Mouse (Mus musculus) heart, postnatal 4 days (tissue): ENCODE data around the gene Fbxo27. TPM values are rescaled to one million over a fixed set of nuclear protein-coding genes. Genes with fewer than 3 reads are reported as not detected.
"Not testable (repeated sequence)": the region's sequence is repeated elsewhere in the genome, so short reads cannot be mapped to it uniquely, and the experiment has no call there.

Experiments
- DNase-seq: peaks from one replicate; pipeline ENCODE4 v3.0.0; 2021
- total RNA-seq, 2 experiments: library from RNA; stranded (reverse); gene quantifications; 2 replicates each; pipeline ENCODE4 v1.2.3; 2021

Gene Fbxo27
- 1 to 10 TPM; 2.2 TPM for total RNA-seq

DNA sequence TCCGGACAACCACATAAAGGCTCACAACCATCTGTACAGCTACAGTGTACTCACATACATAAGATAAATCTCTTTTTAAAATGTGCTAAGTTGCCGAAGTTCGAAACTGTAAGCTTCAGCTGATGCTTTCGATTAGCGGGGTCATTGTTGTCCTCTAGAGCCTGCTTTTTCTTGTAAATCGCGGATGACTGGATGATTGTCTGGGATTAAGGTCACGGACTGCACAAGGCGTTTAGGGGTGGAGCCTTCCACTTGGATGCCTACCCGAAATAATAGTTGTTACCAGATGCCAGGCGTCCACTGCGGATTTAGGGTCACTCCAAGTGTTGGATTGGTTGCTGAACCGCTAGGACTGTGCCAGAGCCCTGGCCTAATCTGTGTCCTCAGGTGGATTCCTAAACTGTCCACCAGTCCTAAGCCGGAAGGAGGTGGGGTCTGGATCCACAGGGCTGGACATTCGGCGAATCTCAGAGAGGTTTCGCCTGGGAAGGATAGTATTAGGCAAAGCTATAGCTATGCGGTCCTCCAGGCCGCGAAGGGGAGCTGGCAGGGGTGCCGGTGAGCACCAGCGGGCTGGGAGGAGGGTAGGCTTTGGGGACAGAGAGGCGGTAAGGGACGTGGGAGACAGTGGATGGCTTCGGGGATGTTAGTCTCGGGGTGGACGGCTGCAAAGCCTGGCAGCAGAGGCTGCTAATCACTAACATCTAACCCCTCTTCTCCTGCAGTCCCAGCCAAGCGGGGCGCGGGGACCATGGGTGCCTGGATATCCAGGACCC lies at the start of gene Fbxo27:
Gene Fbxo27, plus strand, starts transcription at position 305 of the 776 bp plus-strand sequence.
- DNase-seq = peak; percentile 7

DNA sequence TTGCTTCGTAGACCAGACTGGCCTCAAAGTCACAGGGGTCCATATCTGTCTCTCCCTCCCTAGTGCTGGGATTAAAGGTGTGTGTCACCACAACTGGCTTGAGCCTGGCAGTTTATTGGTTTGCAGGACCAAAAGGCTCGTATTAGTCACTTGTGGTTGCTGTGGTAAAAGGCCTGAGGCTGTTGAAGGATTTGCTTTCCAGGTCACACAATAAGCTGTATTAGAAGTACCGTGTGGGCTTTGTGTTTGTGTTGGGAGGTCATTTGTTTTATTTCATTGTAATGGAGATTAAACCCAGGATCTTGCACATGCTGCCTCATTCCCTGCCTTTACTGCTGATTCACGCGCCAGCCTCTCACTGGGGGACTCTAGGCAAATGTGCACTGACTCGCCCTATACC lies 47.3 kb upstream of the Fbxo27 start:
- no peak for DNase-seq

DNA sequence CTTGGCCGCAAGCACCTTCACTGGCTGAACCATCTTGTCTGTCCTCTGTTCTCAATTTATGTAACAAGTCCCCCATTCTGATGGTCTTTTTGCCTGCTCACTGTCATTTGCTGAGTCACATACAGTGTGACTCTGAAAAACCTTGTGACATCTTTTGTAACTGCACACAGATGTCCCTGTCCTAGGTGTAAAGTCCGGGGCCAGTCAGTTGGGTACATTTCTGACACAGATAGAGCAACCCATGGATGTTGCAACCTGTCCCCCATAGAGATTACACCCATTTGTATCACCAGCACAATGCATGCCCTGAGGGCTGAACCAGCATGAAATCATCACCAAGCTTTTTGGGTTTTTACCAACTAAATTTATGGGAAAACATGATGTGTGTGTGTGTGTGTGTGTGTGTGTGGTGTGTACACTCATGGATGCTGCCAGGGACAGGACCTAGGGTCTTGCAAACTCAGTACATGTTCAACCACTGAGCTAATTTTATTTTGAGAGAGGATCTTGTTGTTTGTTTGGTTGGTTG lies 46.6 kb upstream of the Fbxo27 start:
- no peak for DNase-seq

- DNase-seq = no peak
Measured at GRCm38 (mm10) chr7:28647016-28647415, 45.6 kb upstream of the Fbxo27 start.

DNA sequence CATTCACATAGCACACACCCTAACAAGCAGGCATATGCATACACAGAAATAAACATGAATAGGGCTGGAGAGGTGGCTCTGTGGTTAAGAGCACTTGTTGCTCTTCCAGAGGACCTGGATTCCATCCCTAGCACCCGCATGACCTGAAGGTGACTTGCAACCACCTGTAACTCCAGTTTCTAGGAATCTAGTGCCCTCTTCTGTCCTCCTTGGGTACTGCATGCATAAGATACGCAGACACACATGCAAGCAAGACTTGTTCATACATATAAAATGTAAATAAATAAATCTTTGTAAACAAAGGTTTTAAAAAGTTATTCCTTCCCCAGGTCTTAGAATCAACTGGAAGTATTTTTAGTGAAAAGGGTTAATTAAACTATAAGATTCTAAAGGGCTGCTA lies 41.5 kb upstream of the Fbxo27 start:
- DNase-seq = no peak

DNA sequence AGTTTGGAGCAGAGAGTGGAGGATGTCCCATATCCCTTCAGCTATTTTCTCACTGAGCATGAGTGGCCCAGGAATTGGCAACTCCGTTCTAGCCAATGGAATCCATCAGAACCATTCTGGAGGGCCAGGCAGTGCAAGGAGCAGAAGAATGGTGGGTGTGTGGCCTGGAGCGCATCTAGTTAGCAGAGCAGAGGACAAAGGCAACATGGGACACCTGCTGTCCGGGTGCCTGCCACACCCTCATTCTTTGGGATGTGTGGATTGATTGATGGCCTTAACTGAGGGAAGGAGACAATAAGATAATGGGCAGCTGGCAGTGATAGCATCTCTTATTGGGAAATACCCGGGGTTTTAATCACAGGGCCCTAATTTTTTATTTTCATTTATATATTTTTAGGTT lies 36.2 kb upstream of the Fbxo27 start:
- DNase-seq = no peak

- DNase-seq = no peak
Measured at GRCm38 (mm10) chr7:28665620-28666579, 26.7 kb upstream of the Fbxo27 start.

- DNase-seq = no peak
Measured at GRCm38 (mm10) chr7:28671172-28671571, 21.5 kb upstream of the Fbxo27 start.

GRCm38 (mm10) chr7:28672276-28672675 lies 20.4 kb upstream of the Fbxo27 start:
- no peak for DNase-seq

DNA sequence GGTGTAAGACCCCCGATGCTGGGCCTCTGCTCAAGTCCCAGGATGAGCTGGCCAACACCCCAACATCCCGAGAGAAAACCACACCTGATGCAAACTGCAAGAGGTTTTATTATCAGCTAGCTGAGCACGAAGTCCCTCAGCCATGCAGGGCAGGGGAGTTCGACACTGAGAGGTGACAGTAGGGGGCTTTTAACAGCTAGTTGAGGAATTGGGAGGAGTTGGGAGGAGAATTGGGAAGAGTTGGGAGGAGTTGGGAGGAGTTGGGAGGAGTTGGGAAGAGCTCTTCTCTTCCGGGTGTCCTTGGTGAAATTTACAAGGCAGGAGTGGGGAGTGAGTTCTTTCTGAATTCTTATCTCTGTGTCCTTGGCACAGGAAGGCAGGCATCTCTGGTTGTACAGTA lies 19.9 kb upstream of the Fbxo27 start:
- DNase-seq = not testable (repeated sequence)

- no peak for DNase-seq
Measured at GRCm38 (mm10) chr7:28674994-28675393, 17.7 kb upstream of the Fbxo27 start.

DNA sequence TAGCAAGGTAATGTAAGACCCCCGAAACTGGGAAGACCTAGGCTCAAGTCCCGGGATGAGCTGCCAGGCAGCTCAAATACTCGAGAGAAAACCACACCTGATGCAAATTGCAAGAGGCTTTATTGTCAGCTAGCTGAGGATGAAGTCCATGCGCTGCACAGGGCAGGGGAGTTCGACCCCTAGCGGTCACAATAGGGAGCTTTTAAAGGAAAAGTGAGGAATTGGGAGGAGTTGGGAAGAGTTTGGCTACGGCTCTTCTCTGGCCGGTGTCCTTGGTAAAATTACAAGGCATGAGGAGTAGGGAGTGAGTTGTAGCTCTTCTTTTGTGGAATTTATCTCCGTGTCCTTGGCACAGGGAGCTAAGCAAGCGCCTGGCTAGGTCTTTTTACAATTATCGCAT lies 16.9 kb upstream of the Fbxo27 start:
- peak; percentile 27 for DNase-seq

DNA sequence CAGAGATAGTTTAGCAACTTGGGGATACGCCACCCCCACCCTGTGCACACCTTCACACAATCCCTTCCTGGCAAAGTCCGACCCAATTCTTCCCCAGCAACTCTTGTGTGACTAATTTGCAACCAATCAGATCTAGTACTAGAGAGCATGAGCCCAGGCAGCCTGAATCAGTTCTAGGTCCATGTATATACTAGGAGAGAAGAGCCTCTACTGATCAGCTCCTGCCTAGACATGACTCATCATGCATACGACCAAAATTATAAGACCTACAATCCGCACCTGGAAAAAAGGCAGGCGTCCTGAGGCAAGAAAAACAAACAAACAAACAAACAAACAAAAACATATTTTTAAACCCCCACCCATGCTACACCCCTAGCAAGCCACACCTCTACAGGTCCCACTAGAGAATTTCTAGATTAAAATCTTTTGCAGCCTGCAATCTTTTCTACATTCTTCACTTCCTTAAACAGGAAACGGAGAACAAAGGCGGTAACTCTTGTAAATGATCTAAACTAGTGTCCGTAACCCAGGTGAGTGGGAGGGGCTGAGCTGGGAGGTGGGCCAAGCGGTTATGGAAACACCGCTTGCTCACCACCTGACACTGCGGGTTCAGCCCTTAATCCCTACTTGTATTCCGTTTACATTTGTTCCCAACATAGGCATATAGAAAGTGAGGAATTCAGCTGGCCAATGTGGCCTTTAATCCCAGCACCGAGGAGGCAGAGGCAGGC lies 15.7 kb upstream of the Fbxo27 start:
- DNase-seq = no peak

- no peak for DNase-seq
Measured at GRCm38 (mm10) chr7:28677624-28678023, 15.0 kb upstream of the Fbxo27 start.

GRCm38 (mm10) chr7:28691075-28691474 lies 1.6 kb upstream of the Fbxo27 start:
- DNase-seq = no peak

DNA sequence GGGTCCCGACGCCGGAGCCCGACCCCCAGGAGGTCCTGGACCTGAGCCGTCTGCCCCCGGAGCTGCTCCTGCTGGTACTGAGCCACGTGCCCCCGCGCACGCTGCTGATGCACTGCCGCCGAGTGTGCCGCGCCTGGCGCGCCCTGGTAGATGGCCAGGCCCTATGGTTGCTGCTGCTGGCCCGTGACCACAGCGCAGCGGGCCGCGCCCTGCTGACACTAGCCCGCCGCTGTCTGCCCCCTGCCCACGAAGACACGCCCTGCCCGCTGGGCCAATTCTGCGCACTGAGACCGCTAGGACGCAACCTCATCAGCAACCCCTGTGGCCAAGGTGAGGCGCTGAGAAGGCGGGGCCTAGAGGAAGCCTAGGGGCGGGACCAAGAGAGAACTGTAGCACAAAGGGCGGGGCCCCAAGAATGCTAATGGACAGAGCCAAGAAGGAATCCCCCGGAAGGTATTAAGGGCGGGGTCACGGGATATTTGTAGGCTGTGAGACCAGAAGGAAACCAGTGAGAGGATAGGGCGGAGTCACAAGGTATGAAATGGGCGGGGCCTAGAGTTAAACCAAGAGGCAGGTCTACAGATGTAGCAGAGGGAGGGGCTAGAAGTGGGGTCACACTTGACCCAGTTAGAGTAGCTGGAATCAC lies 795 bp downstream of the Fbxo27 start:
- peak; percentile 52 for DNase-seq

GRCm38 (mm10) chr7:28694423-28694822 lies 1.8 kb downstream of the Fbxo27 start:
- DNase-seq = no peak

- DNase-seq = no peak
Measured at GRCm38 (mm10) chr7:28694966-28695511, 2.4 kb downstream of the Fbxo27 start.

GRCm38 (mm10) chr7:28697277-28697676 lies 4.6 kb downstream of the Fbxo27 start:
- DNase-seq = no peak

DNA sequence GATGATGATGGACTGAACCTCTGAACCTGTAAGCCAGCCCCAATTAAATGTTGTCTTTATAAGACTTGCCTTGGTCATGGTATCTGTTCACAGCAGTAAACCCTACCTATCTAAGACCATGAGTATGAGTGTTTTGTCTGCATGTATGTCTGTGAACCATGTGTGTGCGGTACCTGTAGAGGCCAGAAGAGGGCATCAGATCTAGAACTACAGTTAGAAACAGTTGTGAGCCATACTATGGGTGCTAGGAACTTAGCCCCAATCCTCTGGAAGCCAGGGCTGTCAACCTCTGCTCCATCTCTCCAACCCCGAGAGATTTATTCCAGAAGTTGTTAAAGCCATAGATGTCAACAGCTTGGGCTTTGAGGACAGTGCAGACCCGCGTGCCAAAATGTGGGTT lies 7.6 kb downstream of the Fbxo27 start:
- no peak for DNase-seq

GRCm38 (mm10) chr7:28701306-28701705 lies 8.7 kb downstream of the Fbxo27 start:
- not testable (repeated sequence) for DNase-seq
